ENCODE assay signal across 8 mouse cellular contexts in genomic region chr4:122890881-122891481, GRCm38 (mm10). TPM values are rescaled to one million over a fixed set of nuclear protein-coding genes. Genes with fewer than 3 reads are reported as not detected.
DNase-seq lines count a peak whose midpoint lies in the region; ATAC-seq and TF ChIP-seq lines count a peak whose summit lies in the region.

No protein-coding gene starts in this region.

- peak; percentile 97 to 98 for DNase-seq in cerebellum, postnatal 14 days
- DNase-seq in gastrocnemius, postnatal 36 days: peak; percentile 57 to 75
- no peak for DNase-seq in liver, embryonic 11.5 days (ENCODE audit: low spot score)
- peak; percentile 72 for DNase-seq in ovary, postnatal 14 days (ENCODE audit: low spot score)
- DNase-seq in spleen, adult 18-20 months: no peak

- WGBS in intestine, embryonic 15.5 days: 30% methylated on average over 3 of the region's 3 CpGs
- 29% methylated on average over 3 of the region's 3 CpGs for WGBS in intestine, postnatal 0 days
- 10% methylated on average over 3 of the region's 3 CpGs for WGBS in kidney, embryonic 14.5 days
- 30% methylated on average over 3 of the region's 3 CpGs for WGBS in liver, embryonic 11.5 days

- no peaks in the 10 kb centered on the region for H3K36me3 ChIP-seq in intestine, embryonic 15.5 days
- H3K36me3 ChIP-seq in intestine, postnatal 0 days (ENCODE audit: control insufficient read depth, insufficient read depth): no peaks in the 10 kb centered on the region
- H3K36me3 ChIP-seq in kidney, embryonic 14.5 days (ENCODE audit: control insufficient read depth, insufficient read depth, low read length): no peaks in the 10 kb centered on the region
- H3K36me3 ChIP-seq in liver, embryonic 11.5 days (ENCODE audit: control insufficient read depth, insufficient read depth, low read length): no peaks in the 10 kb centered on the region

- H3K9me3 ChIP-seq in intestine, embryonic 15.5 days: no peaks in the 10 kb centered on the region
- H3K9me3 ChIP-seq in intestine, postnatal 0 days (ENCODE audit: control insufficient read depth): no peaks in the 10 kb centered on the region
- no peaks in the 10 kb centered on the region for H3K9me3 ChIP-seq in kidney, embryonic 14.5 days (ENCODE audit: control insufficient read depth, low read length)
- no peaks in the 10 kb centered on the region for H3K9me3 ChIP-seq in liver, embryonic 11.5 days (ENCODE audit: control insufficient read depth, low read length)

- no peak overlapping the region for H3K4me2 ChIP-seq in intestine, embryonic 15.5 days (replicated peaks)
- no peak overlapping the region for H3K4me2 ChIP-seq in intestine, postnatal 0 days (replicated peaks; ENCODE audit: low read depth)
- no peak overlapping the region for H3K4me2 ChIP-seq in kidney, embryonic 14.5 days (replicated peaks; ENCODE audit: low read depth, low read length)
- H3K4me2 ChIP-seq in liver, embryonic 11.5 days: no peak overlapping the region

- no peak overlapping the region for H3K4me3 ChIP-seq in intestine, embryonic 15.5 days (replicated peaks)
- H3K4me3 ChIP-seq in intestine, postnatal 0 days (ENCODE audit: low read depth, low read length): no peak overlapping the region
- H3K4me3 ChIP-seq in kidney, embryonic 14.5 days (ENCODE audit: low read length): no peak overlapping the region
- H3K4me3 ChIP-seq in liver, embryonic 11.5 days (ENCODE audit: low read depth, low read length): no peak overlapping the region

- H3K9ac ChIP-seq in intestine, embryonic 15.5 days: no peak overlapping the region
- H3K9ac ChIP-seq in intestine, postnatal 0 days (ENCODE audit: low read depth, low read length): no peak overlapping the region
- no peak overlapping the region for H3K9ac ChIP-seq in kidney, embryonic 14.5 days (ENCODE audit: low read depth, low read length)
- no peak overlapping the region for H3K9ac ChIP-seq in liver, embryonic 11.5 days (ENCODE audit: low read depth, low read length)

- intact Hi-C loops in gastrocnemius, postnatal 36 days (cut with DNase I): no loop called here

- no peak for TF ChIP-seq CTCF in intestine, postnatal 0 days (IDR thresholded peaks at IDR 0.05; ENCODE audit: low read depth)

- no peaks in the 10 kb centered on the region for H3K27me3 ChIP-seq in intestine, embryonic 15.5 days (replicated peaks)
- H3K27me3 ChIP-seq in intestine, postnatal 0 days (replicated peaks; ENCODE audit: control insufficient read depth, insufficient read depth, low read length): no peaks in the 10 kb centered on the region
- H3K27me3 ChIP-seq in kidney, embryonic 14.5 days (ENCODE audit: control insufficient read depth, insufficient read depth, low read length): no peaks in the 10 kb centered on the region
- H3K27me3 ChIP-seq in liver, embryonic 11.5 days (replicated peaks; ENCODE audit: control insufficient read depth, insufficient read depth, low read length): no peaks in the 10 kb centered on the region

- peaks cover 4% of the 10 kb centered on the region; the same call in 1 of the 2 replicates for H3K4me1 ChIP-seq in intestine, embryonic 15.5 days (replicated peaks)
- no peaks in the 10 kb centered on the region for H3K4me1 ChIP-seq in intestine, postnatal 0 days (replicated peaks; ENCODE audit: control insufficient read depth, insufficient read depth, low read length)
- H3K4me1 ChIP-seq in kidney, embryonic 14.5 days (ENCODE audit: control insufficient read depth, insufficient read depth, low read length): peaks cover 10% of the 10 kb centered on the region
- H3K4me1 ChIP-seq in liver, embryonic 11.5 days (replicated peaks; ENCODE audit: control insufficient read depth, insufficient read depth, low read length): peaks cover 17% of the 10 kb centered on the region

- ATAC-seq in intestine, embryonic 15.5 days: no peak
- no peak for ATAC-seq in intestine, postnatal 0 days
- peak; percentile 37; the same call in 1 of the 2 replicates for ATAC-seq in kidney, embryonic 14.5 days (ENCODE audit: low FRiP score, low TSS enrichment)
- ATAC-seq in liver, embryonic 11.5 days (replicated peaks; ENCODE audit: low FRiP score): no peak; the same call in 1 of the 2 replicates

- H3K27ac ChIP-seq in intestine, embryonic 15.5 days: peak overlapping the region; percentile 32; the same call in 1 of the 2 replicates
- no peak overlapping the region for H3K27ac ChIP-seq in intestine, postnatal 0 days (ENCODE audit: low read depth, low read length)
- H3K27ac ChIP-seq in kidney, embryonic 14.5 days (ENCODE audit: low read depth, low read length): no peak overlapping the region
- H3K27ac ChIP-seq in liver, embryonic 11.5 days (ENCODE audit: low read depth, low read length): peak overlapping the region; percentile 68

RNA-seq across cellular contexts. Expression of gene Cap1, which starts 5.1 kb away (rescaled TPM):
- polyA plus RNA-seq in intestine, embryonic 15.5 days (2015; fragmentation: Nextera tagmentation; extraction: Ambion mirVana): 82.4 and 84.9 TPM in 2 replicates
- 58.4 and 60.4 TPM in 2 replicates for polyA plus RNA-seq in intestine, postnatal 0 days (2015; fragmentation: Nextera tagmentation; extraction: Ambion mirVana)
- total RNA-seq in gastrocnemius, postnatal 36 days (2021): 10 to 100 TPM; 17.5 to 19.8 TPM
- polyA plus RNA-seq in kidney, embryonic 14.5 days (2014; fragmentation: Nextera tagmentation; extraction: Ambion mirVana): 45.6 and 76.7 TPM in 2 replicates
- 52.2 and 56.5 TPM in 2 replicates for polyA plus RNA-seq in liver, embryonic 11.5 days (2014; fragmentation: Nextera tagmentation; extraction: Ambion mirVana)

RNA-seq across cellular contexts. Expression of gene Ppt1, which starts 54.9 kb away (rescaled TPM):
- polyA plus RNA-seq in intestine, embryonic 15.5 days (2015; fragmentation: Nextera tagmentation; extraction: Ambion mirVana): 69.5 and 70.7 TPM in 2 replicates
- polyA plus RNA-seq in intestine, postnatal 0 days (2015; fragmentation: Nextera tagmentation; extraction: Ambion mirVana): 54.6 and 54.9 TPM in 2 replicates
- 10 to 100 TPM in 1 of 2 experiments, 1 to 10 TPM in 1; 9.9 to 10.3 TPM for total RNA-seq in gastrocnemius, postnatal 36 days (2021)
- 64.6 and 82.5 TPM in 2 replicates for polyA plus RNA-seq in kidney, embryonic 14.5 days (2014; fragmentation: Nextera tagmentation; extraction: Ambion mirVana)
- 42.9 and 44.5 TPM in 2 replicates for polyA plus RNA-seq in liver, embryonic 11.5 days (2014; fragmentation: Nextera tagmentation; extraction: Ambion mirVana)

Comparison
In these comparisons a context has a peak if more than half of its experiments do, and no peak if none do; other contexts are left out.
1. H3K27ac ChIP-seq: peak in intestine, embryonic 15.5 days (single experiment) and liver, embryonic 11.5 days (single experiment); none in intestine, postnatal 0 days (single experiment) and kidney, embryonic 14.5 days (single experiment).
2. DNase-seq: peak in cerebellum, postnatal 14 days (2 of 2), gastrocnemius, postnatal 36 days (2 of 2) and ovary, postnatal 14 days (single experiment); none in liver, embryonic 11.5 days (single experiment) and spleen, adult 18-20 months (0 of 2).